Mouse (Mus musculus) C2C12 (cell line): ENCODE results near the gene Grid1.

Experiments
- CTCF ChIP-seq: IDR thresholded peaks from one replicate; pipeline ENCODE4 v1.5.1; 2011; ENCODE audit not compliant: control insufficient read depth, insufficient read depth, insufficient read length
- MAX ChIP-seq: IDR thresholded peaks from one replicate; pipeline ENCODE4 v1.6.1; 2011; ENCODE audit warnings: mild to moderate bottlenecking, control low read depth
- MYOG ChIP-seq: IDR thresholded peaks from one replicate; pipeline ENCODE4 v1.6.1; 2011; ENCODE audit not compliant: control insufficient read depth, insufficient read length; ENCODE audit errors: extremely low read depth
- USF1 ChIP-seq: IDR thresholded peaks from one replicate; pipeline ENCODE4 v1.6.1; 2011; ENCODE audit warnings: low read depth, mild to moderate bottlenecking, control low read depth, moderate library complexity

GRCm38 (mm10) chr14:34917111-34917510 lies 97.2 kb downstream of the Grid1 start:
- TF ChIP-seq CTCF (no peak), MYOG (no peak), MAX (no peak), USF1 (no peak)
